In the genomic region with DNA sequence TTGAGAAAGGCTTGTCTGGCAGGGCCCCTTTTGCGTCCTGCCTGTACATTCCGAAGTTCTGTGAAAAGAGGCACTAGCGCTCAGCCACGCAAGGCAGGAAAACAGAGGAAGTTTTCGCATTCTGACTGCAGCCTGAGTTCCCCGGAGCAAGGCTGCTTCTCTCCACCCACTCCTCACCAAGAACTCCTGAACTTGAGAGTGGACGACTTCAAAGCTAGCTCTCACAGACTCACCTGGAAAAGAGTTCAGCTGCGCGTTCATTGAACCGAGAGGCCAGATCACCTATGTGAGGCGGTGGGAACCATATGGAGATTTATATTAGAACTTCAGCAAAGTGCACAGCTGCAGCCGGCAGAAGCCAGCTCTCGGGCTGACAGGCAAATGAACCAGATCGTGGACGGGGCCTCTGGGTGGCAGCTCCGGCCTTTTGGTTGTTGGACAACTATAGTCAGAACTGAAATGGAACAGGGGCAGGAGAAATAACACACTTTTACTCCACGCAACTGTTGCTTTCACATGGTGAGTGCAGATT, we compare ENCODE assay signal across 9 mouse cellular contexts.
DNase-seq lines count a peak whose midpoint lies in the region; ATAC-seq and TF ChIP-seq lines count a peak whose summit lies in the region.
"Had no signal": no experiment of that assay in that cellular context is flagged by ENCODE, and none has a peak within 500 bp of the region (broad histone marks: within the 10 kb centered on the region; RNA-seq: fewer than 3 reads in every experiment).

No protein-coding gene starts in this region.

- H3K4me3 ChIP-seq in brown adipose tissue, adult 24 weeks (ENCODE audit: insufficient read depth, low read depth, low read length), result peak overlapping the region; percentile 60
- H3K4me3 ChIP-seq in lung, embryonic 14.5 days (ENCODE audit: low read depth, low read length), result peak overlapping the region; percentile 46
- peak overlapping the region; percentile 36 for H3K4me3 ChIP-seq in neural tube, embryonic 14.5 days (ENCODE audit: low read depth, low read length)

- no peaks in the 10 kb centered on the region for H3K36me3 ChIP-seq in lung, embryonic 14.5 days (ENCODE audit: insufficient read depth)
- H3K36me3 ChIP-seq in neural tube, embryonic 14.5 days (ENCODE audit: control insufficient read depth, insufficient read depth, low read length), result no peaks in the 10 kb centered on the region
- H3K36me3 ChIP-seq: G1E had no signal

- peak overlapping the region; percentile 75 for H3K27ac ChIP-seq in brown adipose tissue, adult 24 weeks (replicated peaks; ENCODE audit: low read depth, low read length)
- peak overlapping the region; percentile 98 for H3K27ac ChIP-seq in lung, embryonic 14.5 days (ENCODE audit: low read depth)
- peak overlapping the region; percentile 86 for H3K27ac ChIP-seq in neural tube, embryonic 14.5 days (ENCODE audit: low read depth, low read length)

- no peak for TF ChIP-seq CTCF in lung, embryonic 14.5 days (IDR thresholded peaks at IDR 0.05; ENCODE audit: low read depth)

- no peaks in the 10 kb centered on the region for H3K9me3 ChIP-seq in lung, embryonic 14.5 days (ENCODE audit: low read depth, low read length)
- H3K9me3 ChIP-seq in neural tube, embryonic 14.5 days (ENCODE audit: control insufficient read depth, low read length), result no peaks in the 10 kb centered on the region

- peak overlapping the region; percentile 72 for H3K9ac ChIP-seq in lung, embryonic 14.5 days
- H3K9ac ChIP-seq in neural tube, embryonic 14.5 days (replicated peaks; ENCODE audit: low read depth, low read length), result peak overlapping the region; percentile 58

- DNase-seq in B cell, adult 2 months, result peak; percentile 2 to 10
- DNase-seq in layer of hippocampus, adult 9-11 months, result peak; percentile 46
- peak; percentile 83 for DNase-seq in lung, embryonic 14.5 days
- peak; percentile 4 to 9 for DNase-seq in thymus, postnatal 10 days (ENCODE audit: low spot score in 2 of 2)

- no peaks in the 10 kb centered on the region for H3K4me1 ChIP-seq in brown adipose tissue, adult 24 weeks (ENCODE audit: control insufficient read depth, insufficient read depth, insufficient read length, low read length)
- peaks cover 6% of the 10 kb centered on the region; the same call in 1 of the 2 replicates for H3K4me1 ChIP-seq in lung, embryonic 14.5 days (ENCODE audit: insufficient read depth)
- H3K4me1 ChIP-seq in neural tube, embryonic 14.5 days (ENCODE audit: control insufficient read depth, insufficient read depth, low read length), result peaks cover 9% of the 10 kb centered on the region; the same call in 1 of the 2 replicates

- H3K4me2 ChIP-seq in lung, embryonic 14.5 days, result peak overlapping the region; percentile 75
- H3K4me2 ChIP-seq in neural tube, embryonic 14.5 days (ENCODE audit: low read depth, low read length), result peak overlapping the region; percentile 40

- peak; percentile 81 for ATAC-seq in frontal cortex, adult (ENCODE audit: low TSS enrichment)
- ATAC-seq in hematopoietic stem cell, adult 5-6 weeks (replicated peaks in 1 of 2; ENCODE audit: insufficient read depth in 1 of 2, low FRiP score in 2 of 2, low TSS enrichment in 1 of 2, low read depth in 1 of 2, poor library complexity in 2 of 2, severe bottlenecking in 2 of 2), result peak; percentile 68 to 90
- ATAC-seq in lung, embryonic 14.5 days (ENCODE audit: insufficient read depth), result peak; percentile 77
- 0 out of 2 replicates have a peak, but pooled peaks have one; percentile 26 for ATAC-seq in neural tube, embryonic 14.5 days (ENCODE audit: low read depth)

- 2% methylated on average over 17 of the region's 17 CpGs for WGBS in lung, embryonic 14.5 days
- WGBS in neural tube, embryonic 14.5 days, result 6% methylated on average over 17 of the region's 17 CpGs

- no peaks in the 10 kb centered on the region for H3K27me3 ChIP-seq in lung, embryonic 14.5 days (ENCODE audit: insufficient read depth, low read length)
- no peaks in the 10 kb centered on the region for H3K27me3 ChIP-seq in neural tube, embryonic 14.5 days (ENCODE audit: control insufficient read depth, insufficient read depth, low read length)

Comparison
In these comparisons a context has a peak if more than half of its experiments do, and no peak if none do; other contexts are left out.
1. Peak in every context shown above with its lines: DNase-seq, ATAC-seq, H3K4me3 ChIP-seq and H3K27ac ChIP-seq.
2. DNase-seq: peak in every context shown above with its lines; median percentile 83 in lung, embryonic 14.5 days; 46 in layer of hippocampus, adult 9-11 months; 6 in thymus, postnatal 10 days; 6 in B cell, adult 2 months.
3. ATAC-seq: peak in every context shown above with its lines; median percentile 81 in frontal cortex, adult; 79 in hematopoietic stem cell, adult 5-6 weeks; 77 in lung, embryonic 14.5 days; 26 in neural tube, embryonic 14.5 days.